Mouse (Mus musculus) hindbrain, embryonic 15.5 days (tissue): ENCODE measurements around the gene Mlx. TPM values are rescaled to one million over a fixed set of nuclear protein-coding genes. Genes with fewer than 3 reads are reported as not detected.
"Not testable (repeated sequence)": the region's sequence is repeated elsewhere in the genome, so short reads cannot be mapped to it uniquely, and the experiment has no call there.

Experiments
- ATAC-seq: fragments of 200-750 bp; cut with Nextera tagmentation; 2 replicates; pipeline ENCODE4 v1.8.0; 2017; ENCODE audit warnings: low read depth, moderate number of reproducible peaks, moderate TSS enrichment; ENCODE audit not compliant: low FRiP score
- H3K27ac ChIP-seq: fragments of 300-500 bp; sonication (generic); replicated peaks from 2 replicates; pipeline ENCODE4 v1.5.1; 2015; ENCODE audit warnings: mild to moderate bottlenecking, inconsistent platforms
- H3K27me3 ChIP-seq: fragments of 300-500 bp; sonication (generic); 2 replicates; pipeline ENCODE4 v1.6.1; 2015; ENCODE audit warnings: control low read depth, inconsistent platforms
- H3K36me3 ChIP-seq: fragments of 300-500 bp; sonication (generic); 2 replicates; pipeline ENCODE4 v1.6.1; 2015; ENCODE audit warnings: control low read depth, inconsistent platforms
- H3K4me1 ChIP-seq: fragments of 300-500 bp; sonication (generic); replicated peaks from 2 replicates; pipeline ENCODE4 v1.6.1; 2015; ENCODE audit warnings: control low read depth, inconsistent platforms
- H3K4me2 ChIP-seq: fragments of 300-500 bp; sonication (generic); 2 replicates; pipeline ENCODE4 v1.6.1; 2015; ENCODE audit warnings: moderate library complexity, mild to moderate bottlenecking, inconsistent platforms
- H3K4me3 ChIP-seq: fragments of 300-500 bp; sonication (generic); 2 replicates; pipeline ENCODE4 v1.5.1; 2015; ENCODE audit warnings: mild to moderate bottlenecking, inconsistent platforms
- H3K9ac ChIP-seq: fragments of 300-500 bp; sonication (generic); 2 replicates; pipeline ENCODE4 v1.6.1; 2015; ENCODE audit warnings: inconsistent platforms
- H3K9me3 ChIP-seq: fragments of 300-500 bp; sonication (generic); 2 replicates; pipeline ENCODE4 v1.6.1; 2016; ENCODE audit warnings: control low read depth, inconsistent platforms
- WGBS: fragments of 180-500 bp; shearing (Covaris S2); methylation state at CpG from one replicate; pipeline ENCODE4 v1.1.7; 2015; 5-methylcytosine and 5-hydroxymethylcytosine counted together
- polyA plus RNA-seq: library from polyadenylated mRNA; unstranded; fragments of >200 nt; fragmentation: Nextera tagmentation; extraction: Ambion mirVana; gene quantifications from 2 replicates; pipeline ENCODE4 v1.2.1, GENCODE M21; 2015

Gene Mlx
- polyA plus RNA-seq, 1 experiment from 2014 or later: 85.1 TPM

DNA sequence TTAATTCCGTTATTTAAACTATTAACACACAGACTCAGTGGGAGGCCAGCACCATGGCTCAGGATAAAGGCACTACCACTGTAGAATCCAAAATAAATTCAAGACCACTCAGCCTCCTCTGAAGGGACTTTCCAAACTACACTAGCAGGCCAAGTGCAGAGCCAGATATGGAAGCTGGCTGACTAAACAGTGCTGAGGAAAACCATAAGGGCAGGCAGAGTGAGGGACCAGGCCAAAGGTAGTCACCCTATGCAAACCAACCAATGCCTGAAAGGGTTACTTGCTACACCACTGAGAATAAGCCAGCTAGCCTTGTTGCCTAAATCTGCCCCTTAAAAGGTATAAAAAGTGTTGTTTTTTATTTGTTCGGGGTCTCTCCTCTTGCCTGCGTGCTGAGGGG lies 25.1 kb downstream of the Mlx start:
- no peak for ATAC-seq
- WGBS: 88% methylated on average over 3 of the region's 3 CpGs
- Histone ChIP-seq H3K4me2 (no peak overlapping the region), H3K4me1 (peaks cover 20% of the 10 kb centered on the region), H3K9ac (no peak overlapping the region), H3K36me3 (no peaks in the 10 kb centered on the region), H3K4me3 (no peak overlapping the region), H3K27ac (no peak overlapping the region), H3K27me3 (no peaks in the 10 kb centered on the region), H3K9me3 (no peaks in the 10 kb centered on the region)

DNA sequence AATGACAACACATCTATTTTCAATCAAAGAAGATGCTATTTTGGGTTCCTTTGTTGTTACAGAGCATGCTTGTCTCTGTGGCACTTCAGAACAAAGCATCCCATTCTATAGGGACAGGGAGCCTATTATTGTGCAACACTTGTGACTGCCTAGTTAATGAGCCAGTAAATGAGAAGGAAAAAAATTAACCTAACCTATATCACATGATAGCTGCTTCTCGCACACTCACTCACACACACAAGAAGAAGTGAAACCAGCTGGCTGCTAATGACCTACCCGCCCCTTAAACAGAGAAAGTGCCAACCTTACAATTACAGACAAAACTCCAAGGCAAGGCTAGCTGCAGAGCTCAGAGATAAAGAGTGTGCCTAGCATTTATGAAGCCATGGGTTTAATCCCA lies 28.5 kb downstream of the Mlx start:
- ATAC-seq: no peak
- no peak overlapping the region for H3K4me3 ChIP-seq
- peaks cover 36% of the 10 kb centered on the region for H3K4me1 ChIP-seq
- 37% methylated on average over 2 of the region's 2 CpGs for WGBS
- H3K9me3 ChIP-seq: no peaks in the 10 kb centered on the region
- no peak overlapping the region for H3K4me2 ChIP-seq
- H3K9ac ChIP-seq: no peak overlapping the region
- no peaks in the 10 kb centered on the region for H3K36me3 ChIP-seq
- H3K27ac ChIP-seq: 0 out of 2 replicates have a peak overlapping the region, but pooled peaks have one; percentile 3
- no peaks in the 10 kb centered on the region for H3K27me3 ChIP-seq

DNA sequence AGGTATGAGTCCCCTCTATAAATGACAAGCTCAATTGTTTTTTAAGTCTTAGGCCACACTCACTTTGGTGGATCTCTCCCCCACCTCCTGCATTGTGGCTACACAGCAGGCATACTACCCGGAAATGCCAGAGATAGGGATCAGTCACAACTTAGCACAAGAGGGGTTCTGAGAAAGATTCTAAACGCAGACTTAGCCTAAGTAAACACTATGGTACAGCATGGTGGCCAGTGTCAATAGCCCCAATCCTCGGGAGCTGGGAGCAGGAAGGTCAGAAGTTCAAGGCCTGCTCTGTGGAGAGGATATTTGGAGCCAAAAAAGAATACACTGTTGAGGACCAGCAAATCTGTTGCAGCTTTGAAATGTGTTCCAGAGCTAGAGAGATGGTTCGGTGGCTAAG lies 31.0 kb downstream of the Mlx start:
- peak overlapping the region; percentile 89 for H3K4me3 ChIP-seq

DNA sequence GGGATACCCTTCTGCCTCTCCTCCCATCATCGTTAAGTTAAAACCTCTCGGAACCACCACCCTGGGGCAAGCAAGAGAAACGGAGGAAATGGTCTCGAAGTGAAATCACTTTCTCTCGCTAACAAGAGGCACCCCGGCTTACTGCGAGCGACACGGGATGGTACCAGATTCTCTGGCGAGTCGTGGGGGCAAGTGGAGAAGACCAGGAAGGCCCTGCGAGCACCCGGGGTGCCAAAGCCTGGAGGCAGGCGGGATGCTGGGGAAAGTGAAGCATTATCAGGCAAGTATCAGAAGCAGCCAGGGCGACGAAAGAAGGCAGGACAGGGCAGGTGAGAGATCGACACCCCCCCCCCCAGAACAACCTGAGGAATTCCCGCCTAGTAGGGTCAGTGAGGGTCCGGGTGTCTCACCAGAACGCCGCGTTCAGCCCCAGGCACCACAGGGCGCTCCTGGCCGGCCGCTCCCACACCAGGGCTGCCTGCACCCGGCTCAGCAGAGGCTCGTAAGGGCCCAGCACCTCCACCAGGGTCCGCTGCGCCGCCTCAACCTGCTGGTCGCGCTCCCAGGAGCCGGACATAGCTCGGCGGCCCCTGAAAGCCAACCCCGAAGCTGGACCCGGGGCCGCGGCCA lies 32.2 kb downstream of the Mlx start:
- peak overlapping the region; percentile 91 for H3K27ac ChIP-seq
- H3K4me3 ChIP-seq: peak overlapping the region; percentile 89
- H3K36me3 ChIP-seq: peaks cover 5% of the 10 kb centered on the region; the same call in 1 of the 2 replicates
- H3K9me3 ChIP-seq: no peaks in the 10 kb centered on the region
- peak overlapping the region; percentile 97 for H3K9ac ChIP-seq
- peak overlapping the region; percentile 94 for H3K4me2 ChIP-seq
- under 1% methylated on average over 39 of the region's 39 CpGs for WGBS
- ATAC-seq: no peak; the same call in 1 of the 2 replicates
- peaks cover 46% of the 10 kb centered on the region for H3K4me1 ChIP-seq
- H3K27me3 ChIP-seq: no peaks in the 10 kb centered on the region

More for the DNA sequence above, 31.0 kb downstream of the Mlx start:
- Histone ChIP-seq H3K27me3 (no peaks in the 10 kb centered on the region), H3K9ac (0 out of 2 replicates have a peak overlapping the region, but pooled peaks have one; percentile 97), H3K9me3 (no peaks in the 10 kb centered on the region), H3K4me1 (peaks cover 46% of the 10 kb centered on the region), H3K27ac (no peak overlapping the region), H3K36me3 (no peaks in the 10 kb centered on the region), H3K4me2 (peak overlapping the region; percentile 94)
- WGBS: 53% methylated on average over 4 of the region's 4 CpGs
- ATAC-seq: no peak

GRCm38 (mm10) chr11:101119761-101120544 lies 32.9 kb downstream of the Mlx start, which contains the start of the genes Retreg3 and Tubg1:
Gene Retreg3, minus strand, starts transcription at chr11:101119893.
Gene Tubg1, plus strand, starts transcription at chr11:101119938.
- Histone ChIP-seq H3K27me3 (no peaks in the 10 kb centered on the region), H3K9me3 (no peaks in the 10 kb centered on the region), H3K4me2 (peak within 1 kb of the TSS; percentile 94), H3K36me3 (peaks cover 5% of the 10 kb centered on the region; the same call in 1 of the 2 replicates), H3K4me1 (peaks cover 41% of the 10 kb centered on the region), H3K9ac (peak within 1 kb of the TSS; percentile 97), H3K27ac (peak within 1 kb of the TSS; percentile 91), H3K4me3 (peak within 1 kb of the TSS; percentile 89)
- ATAC-seq: peak; percentile 96
- under 1% methylated on average over 60 of the region's 61 CpGs for WGBS

DNA sequence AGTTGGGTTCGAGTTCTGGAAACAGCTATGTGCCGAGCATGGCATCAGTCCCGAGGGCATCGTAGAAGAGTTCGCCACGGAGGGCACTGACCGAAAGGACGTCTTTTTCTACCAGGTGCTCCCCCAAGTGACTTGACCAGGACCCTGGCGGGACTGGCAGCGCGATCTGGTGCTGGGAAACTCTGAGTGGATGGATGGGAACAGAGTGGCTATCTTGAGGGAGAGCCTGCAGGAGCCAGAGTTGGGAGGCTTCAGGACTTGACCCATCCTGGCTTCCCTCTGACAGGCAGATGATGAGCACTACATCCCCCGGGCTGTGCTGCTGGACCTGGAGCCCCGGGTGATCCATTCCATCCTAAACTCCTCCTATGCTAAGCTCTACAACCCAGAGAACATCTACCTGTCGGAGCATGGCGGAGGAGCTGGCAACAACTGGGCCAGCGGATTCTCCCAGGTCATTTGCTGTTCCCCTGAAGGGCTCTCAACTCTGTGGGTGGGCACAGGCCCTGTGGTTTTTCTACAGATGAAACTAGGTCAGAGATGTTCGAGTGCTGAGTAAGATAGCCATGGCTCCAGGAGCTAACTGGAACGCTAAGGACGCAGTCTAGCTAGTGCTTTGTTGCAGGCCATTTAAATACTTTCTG lies 33.6 kb downstream of the Mlx start:
- H3K4me1 ChIP-seq: peaks cover 34% of the 10 kb centered on the region
- WGBS: 23% methylated on average over 19 of the region's 19 CpGs
- H3K27ac ChIP-seq: peak overlapping the region; percentile 91
- H3K36me3 ChIP-seq: peaks cover 6% of the 10 kb centered on the region
- ATAC-seq: no peak
- no peaks in the 10 kb centered on the region for H3K9me3 ChIP-seq
- H3K4me3 ChIP-seq: peak overlapping the region; percentile 89
- no peaks in the 10 kb centered on the region for H3K27me3 ChIP-seq
- H3K9ac ChIP-seq: peak overlapping the region; percentile 88
- peak overlapping the region; percentile 94 for H3K4me2 ChIP-seq

DNA sequence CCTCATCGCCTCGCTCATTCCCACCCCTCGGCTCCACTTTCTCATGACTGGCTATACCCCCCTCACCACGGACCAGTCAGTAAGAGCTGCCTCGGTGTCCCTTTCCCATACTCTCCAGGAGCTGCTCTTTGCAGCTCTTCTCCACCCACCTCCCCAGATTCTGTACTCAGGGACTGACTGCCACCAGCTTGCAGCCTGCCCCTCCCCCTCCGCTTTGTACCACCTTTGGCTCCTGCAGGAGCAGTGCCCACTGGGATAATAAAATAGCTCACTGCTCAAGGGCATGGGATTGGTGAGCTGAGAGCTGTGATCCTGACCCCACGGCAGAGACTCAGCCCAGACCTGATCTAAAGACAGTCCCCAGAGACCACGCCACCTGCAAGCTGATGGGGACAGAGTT lies 37.4 kb downstream of the Mlx start:
- not testable (repeated sequence) for H3K27me3 ChIP-seq, H3K9me3 ChIP-seq, H3K4me2 ChIP-seq, H3K9ac ChIP-seq, H3K4me3 ChIP-seq, ATAC-seq, H3K27ac ChIP-seq
- Histone ChIP-seq H3K4me1 (peaks cover 13% of the 10 kb centered on the region), H3K36me3 (peaks cover 18% of the 10 kb centered on the region)
- WGBS: 99% methylated on average over 8 of the region's 8 CpGs

DNA sequence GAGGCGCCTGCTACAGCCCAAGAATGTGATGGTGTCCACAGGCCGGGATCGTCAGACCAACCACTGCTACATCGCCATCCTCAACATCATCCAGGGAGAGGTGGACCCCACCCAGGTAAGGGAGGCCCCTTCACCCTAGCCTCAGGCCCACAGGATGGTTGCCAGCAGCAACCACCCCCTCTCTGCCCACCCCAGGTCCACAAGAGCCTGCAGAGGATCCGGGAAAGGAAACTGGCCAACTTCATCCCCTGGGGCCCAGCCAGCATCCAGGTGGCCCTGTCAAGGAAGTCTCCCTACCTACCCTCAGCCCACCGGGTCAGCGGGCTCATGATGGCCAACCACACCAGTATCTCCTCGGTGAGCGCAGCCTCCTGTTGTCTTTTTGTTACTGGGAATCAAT lies 37.9 kb downstream of the Mlx start:
- H3K4me2 ChIP-seq, ATAC-seq, H3K4me3 ChIP-seq, H3K9me3 ChIP-seq, H3K27ac ChIP-seq, H3K27me3 ChIP-seq, H3K9ac ChIP-seq: not testable (repeated sequence)
- Histone ChIP-seq H3K4me1 (peaks cover 13% of the 10 kb centered on the region), H3K36me3 (peaks cover 18% of the 10 kb centered on the region)
- WGBS: 96% methylated on average over 8 of the region's 9 CpGs

- no peak for ATAC-seq
- H3K27ac ChIP-seq: no peak overlapping the region
- no peaks in the 10 kb centered on the region for H3K9me3 ChIP-seq
- no peaks in the 10 kb centered on the region for H3K4me1 ChIP-seq
- H3K4me2 ChIP-seq: no peak overlapping the region
- no peaks in the 10 kb centered on the region for H3K27me3 ChIP-seq
- no peak overlapping the region for H3K4me3 ChIP-seq
- WGBS: 72% methylated on average over 1 of the region's 1 CpGs
- H3K36me3 ChIP-seq: peaks cover 18% of the 10 kb centered on the region
- no peak overlapping the region for H3K9ac ChIP-seq
These were observed 40.0 kb downstream of the Mlx start for GRCm38 (mm10) chr11:101127075-101127474.

GRCm38 (mm10) chr11:101128996-101129577 lies 42.0 kb downstream of the Mlx start:
- H3K9ac ChIP-seq: no peak overlapping the region
- H3K4me2 ChIP-seq: no peak overlapping the region
- no peak for ATAC-seq
- 87% methylated on average over 11 of the region's 11 CpGs for WGBS
- H3K27ac ChIP-seq: no peak overlapping the region
- peaks cover 14% of the 10 kb centered on the region for H3K36me3 ChIP-seq
- H3K4me1 ChIP-seq: no peaks in the 10 kb centered on the region
- H3K9me3 ChIP-seq: no peaks in the 10 kb centered on the region
- H3K27me3 ChIP-seq: no peaks in the 10 kb centered on the region
- H3K4me3 ChIP-seq: no peak overlapping the region

DNA sequence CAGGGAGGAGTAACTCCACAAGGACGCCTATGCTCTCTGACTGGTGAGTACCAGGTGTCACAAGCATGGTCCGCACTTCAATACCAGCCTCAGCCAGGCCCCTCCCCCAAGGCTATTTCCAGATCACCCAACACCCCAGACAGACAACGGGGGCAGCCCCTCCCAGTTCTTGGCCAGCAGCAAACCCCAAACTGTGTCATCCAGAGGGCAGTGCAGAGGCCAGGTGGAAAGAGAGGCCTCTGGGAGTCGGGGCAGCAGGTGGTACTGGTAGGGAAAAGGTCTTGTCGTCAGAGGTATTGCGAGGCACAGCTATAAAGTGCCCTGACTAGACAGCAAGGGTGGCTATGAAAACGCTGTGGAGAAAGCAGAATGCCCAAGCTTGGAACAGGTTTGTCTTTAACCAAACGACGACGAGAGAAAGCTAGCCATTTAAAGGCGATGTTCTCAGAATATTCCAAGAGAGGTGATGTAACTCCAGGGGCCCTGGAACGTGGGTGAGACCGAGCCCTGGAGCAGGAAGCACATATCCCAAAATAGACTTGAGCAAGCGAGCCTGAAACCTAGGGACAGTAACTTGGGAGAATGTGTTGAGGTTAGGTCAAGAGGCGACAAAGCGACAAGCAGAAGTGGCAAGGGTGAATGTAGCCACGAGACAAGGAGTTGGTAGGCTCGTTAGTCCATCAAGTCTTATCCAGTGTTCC lies 43.1 kb downstream of the Mlx start:
- Histone ChIP-seq H3K27ac (no peak overlapping the region), H3K27me3 (no peaks in the 10 kb centered on the region), H3K4me1 (no peaks in the 10 kb centered on the region), H3K36me3 (peaks cover 14% of the 10 kb centered on the region), H3K4me3 (no peak overlapping the region), H3K4me2 (no peak overlapping the region), H3K9me3 (no peaks in the 10 kb centered on the region), H3K9ac (no peak overlapping the region)
- 56% methylated on average over 18 of the region's 18 CpGs for WGBS
- ATAC-seq: no peak
